Mouse (Mus musculus) lung, embryonic 14.5 days (tissue): ENCODE measurements at regions not wholly inside any gene's neighbourhood (a gene's known extent, or its start where the extent isn't known, plus 50 kb on each side); places are given as distances from the start of the nearest gene placed in this dataset.
A peak's percentile ranks its signal among the peaks of the same experiment; 100 is the strongest.

Source experiments
- ATAC-seq: fragments of 200-750 bp; cut with Nextera tagmentation; 2 replicates; pipeline ENCODE4 v1.8.0; 2017; ENCODE audit warnings: mild to moderate bottlenecking, moderate TSS enrichment, moderate library complexity; ENCODE audit not compliant: insufficient read depth
- DNase-seq: peaks from one replicate; pipeline ENCODE4 v3.0.0-alpha.2; 2015
- H3K27ac ChIP-seq: fragments of 300-500 bp; sonication (generic); 2 replicates; pipeline ENCODE4 v1.5.1; 2014; ENCODE audit warnings: low read depth, mild to moderate bottlenecking, moderate library complexity
- H3K27me3 ChIP-seq: fragments of 300-500 bp; sonication (generic); 2 replicates; pipeline ENCODE4 v1.6.1; 2014; ENCODE audit warnings: low read length, control low read depth; ENCODE audit not compliant: insufficient read depth
- H3K36me3 ChIP-seq: fragments of 300-500 bp; sonication (generic); 2 replicates; pipeline ENCODE4 v1.6.1; 2014; ENCODE audit warnings: control low read depth; ENCODE audit not compliant: insufficient read depth
- H3K4me1 ChIP-seq: fragments of 300-500 bp; sonication (generic); 2 replicates; pipeline ENCODE4 v1.6.1; 2014; ENCODE audit warnings: antibody characterized with exemption, control low read depth; ENCODE audit not compliant: insufficient read depth
- H3K4me2 ChIP-seq: fragments of 300-500 bp; sonication (generic); 2 replicates; pipeline ENCODE4 v1.6.1; 2014; ENCODE audit warnings: mild to moderate bottlenecking
- H3K4me3 ChIP-seq: fragments of 300-500 bp; sonication (generic); 2 replicates; pipeline ENCODE4 v1.5.1; 2014; ENCODE audit warnings: low read depth, low read length
- H3K9ac ChIP-seq: fragments of 300-500 bp; sonication (generic); 2 replicates; pipeline ENCODE4 v1.6.1; 2014
- H3K9me3 ChIP-seq: fragments of 300-500 bp; sonication (generic); 2 replicates; pipeline ENCODE4 v1.6.1; 2016; ENCODE audit warnings: low read depth, low read length, control low read depth
- CTCF ChIP-seq: IDR thresholded peaks from 2 replicates; pipeline ENCODE4 v1.5.1; 2016; ENCODE audit warnings: antibody characterized with exemption, low read depth
- WGBS: fragments of 180-500 bp; shearing (Covaris S2); extraction: QIAGEN DNeasy Blood & Tissue Kit; methylation state at CpG from one replicate; pipeline ENCODE4 v1.1.7; 2014; 5-methylcytosine and 5-hydroxymethylcytosine counted together

DNA sequence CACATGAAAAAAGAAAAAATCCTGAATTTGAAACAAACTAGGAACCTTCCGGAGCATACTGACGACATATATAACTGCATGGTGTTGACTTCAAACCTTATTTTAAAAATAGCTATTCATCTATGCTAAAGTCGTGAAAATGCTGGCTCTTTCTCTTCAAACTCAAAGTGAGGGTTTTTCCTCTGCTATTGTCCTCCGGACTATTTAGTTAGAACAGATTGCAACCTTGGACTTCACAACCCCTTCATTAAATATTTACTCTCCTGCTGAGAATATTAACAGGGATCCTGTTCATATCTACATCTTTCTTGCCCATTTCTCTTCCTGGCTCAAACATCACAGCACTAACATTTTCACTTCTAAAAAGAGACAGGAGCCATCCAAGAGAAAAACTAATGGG lies 84.0 kb upstream of the Commd3 start:
- H3K36me3 ChIP-seq = no peaks in the 10 kb centered on the region
- peak overlapping the region; percentile 67 for H3K4me2 ChIP-seq
- no peaks in the 10 kb centered on the region for H3K27me3 ChIP-seq
- no peaks in the 10 kb centered on the region for H3K9me3 ChIP-seq
- 0% methylated on average over 4 of the region's 4 CpGs for WGBS
- ATAC-seq = no peak
- no peak for DNase-seq
- TF ChIP-seq CTCF = no peak
- peak overlapping the region; percentile 51; the same call in 1 of the 2 replicates for H3K27ac ChIP-seq
- H3K4me1 ChIP-seq = no peaks in the 10 kb centered on the region
- peak overlapping the region; percentile 49 for H3K4me3 ChIP-seq
- peak overlapping the region; percentile 55 for H3K9ac ChIP-seq

DNA sequence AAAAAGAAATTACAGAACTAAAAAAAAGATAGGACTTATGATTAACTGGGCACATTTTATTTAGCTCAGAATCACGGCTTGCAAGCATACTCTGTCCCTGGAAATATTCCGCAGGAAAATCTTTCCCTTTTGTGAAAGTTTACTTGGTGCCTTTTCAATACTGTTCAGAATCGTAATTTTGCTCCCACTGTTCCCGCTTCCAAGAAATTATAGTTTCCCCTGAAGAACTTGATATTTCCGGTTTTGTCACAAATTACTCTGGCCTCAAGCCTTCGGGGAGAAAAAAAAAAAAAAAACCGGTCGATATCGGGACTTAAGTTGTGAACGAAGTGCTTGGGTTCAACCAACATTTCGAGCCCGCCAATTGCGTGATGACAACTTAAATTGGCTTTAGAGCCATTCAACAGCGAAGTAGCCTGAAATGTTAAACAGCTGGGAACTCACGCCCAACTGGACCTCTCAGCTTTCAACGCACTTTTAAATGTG lies 84.4 kb upstream of the Commd3 start:
- H3K36me3 ChIP-seq = no peaks in the 10 kb centered on the region
- peak overlapping the region; percentile 51 for H3K27ac ChIP-seq
- ATAC-seq = peak; percentile 5; the same call in 1 of the 2 replicates

DNA sequence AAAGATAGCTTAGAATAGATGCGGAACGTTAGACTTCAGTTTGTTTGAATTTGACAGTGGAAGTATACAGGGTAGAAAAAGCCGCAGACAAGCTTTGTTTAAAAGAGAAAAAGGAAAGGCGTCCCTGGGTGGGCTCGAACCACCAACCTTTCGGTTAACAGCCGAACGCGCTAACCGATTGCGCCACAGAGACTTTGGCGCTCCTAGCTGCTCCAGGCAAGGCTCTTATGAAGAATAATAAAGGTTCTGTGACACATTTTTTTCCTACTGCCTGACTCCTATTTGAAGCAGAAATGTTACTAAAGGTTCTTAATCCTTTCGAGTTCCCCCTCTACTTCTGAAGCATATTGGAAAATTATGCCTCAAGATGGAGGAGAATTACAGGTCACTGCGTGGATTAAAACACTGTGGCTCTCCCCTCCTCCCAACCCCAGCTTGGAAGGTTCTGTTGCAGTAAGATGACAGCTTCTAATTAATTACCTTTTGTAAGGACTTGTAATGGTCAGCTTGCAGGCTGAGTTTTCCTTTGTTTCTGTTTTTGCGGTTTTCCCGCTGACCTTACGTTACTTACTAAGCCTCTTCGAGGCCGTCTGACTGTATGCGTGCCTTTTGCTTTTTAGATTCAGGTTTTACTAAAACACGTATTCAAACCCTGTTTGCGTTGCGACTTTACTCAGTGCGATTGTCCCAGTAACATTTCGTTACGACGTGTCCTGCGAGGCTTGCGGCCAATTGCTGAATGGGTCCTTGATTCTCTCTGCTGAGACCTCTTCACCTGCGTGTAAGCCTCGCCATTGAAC lies 85.1 kb upstream of the Commd3 start:
- TF ChIP-seq CTCF = no peak
- WGBS = under 1% methylated on average over 31 of the region's 31 CpGs
- Histone ChIP-seq H3K36me3 (no peaks in the 10 kb centered on the region), H3K27ac (peak overlapping the region; percentile 51), H3K9ac (peak overlapping the region; percentile 55), H3K9me3 (no peaks in the 10 kb centered on the region), H3K4me2 (peak overlapping the region; percentile 67), H3K4me1 (no peaks in the 10 kb centered on the region), H3K4me3 (peak overlapping the region; percentile 49), H3K27me3 (no peaks in the 10 kb centered on the region)
- DNase-seq (peak; percentile 97), ATAC-seq (peak; percentile 86)

More for the DNA sequence above, 84.4 kb upstream of the Commd3 start:
- Histone ChIP-seq H3K9me3 (no peaks in the 10 kb centered on the region), H3K9ac (peak overlapping the region; percentile 55), H3K4me1 (no peaks in the 10 kb centered on the region), H3K4me2 (peak overlapping the region; percentile 67), H3K4me3 (peak overlapping the region; percentile 49), H3K27me3 (no peaks in the 10 kb centered on the region)
- TF ChIP-seq CTCF = no peak
- under 1% methylated on average over 16 of the region's 16 CpGs for WGBS
- peak; percentile 79 for DNase-seq

DNA sequence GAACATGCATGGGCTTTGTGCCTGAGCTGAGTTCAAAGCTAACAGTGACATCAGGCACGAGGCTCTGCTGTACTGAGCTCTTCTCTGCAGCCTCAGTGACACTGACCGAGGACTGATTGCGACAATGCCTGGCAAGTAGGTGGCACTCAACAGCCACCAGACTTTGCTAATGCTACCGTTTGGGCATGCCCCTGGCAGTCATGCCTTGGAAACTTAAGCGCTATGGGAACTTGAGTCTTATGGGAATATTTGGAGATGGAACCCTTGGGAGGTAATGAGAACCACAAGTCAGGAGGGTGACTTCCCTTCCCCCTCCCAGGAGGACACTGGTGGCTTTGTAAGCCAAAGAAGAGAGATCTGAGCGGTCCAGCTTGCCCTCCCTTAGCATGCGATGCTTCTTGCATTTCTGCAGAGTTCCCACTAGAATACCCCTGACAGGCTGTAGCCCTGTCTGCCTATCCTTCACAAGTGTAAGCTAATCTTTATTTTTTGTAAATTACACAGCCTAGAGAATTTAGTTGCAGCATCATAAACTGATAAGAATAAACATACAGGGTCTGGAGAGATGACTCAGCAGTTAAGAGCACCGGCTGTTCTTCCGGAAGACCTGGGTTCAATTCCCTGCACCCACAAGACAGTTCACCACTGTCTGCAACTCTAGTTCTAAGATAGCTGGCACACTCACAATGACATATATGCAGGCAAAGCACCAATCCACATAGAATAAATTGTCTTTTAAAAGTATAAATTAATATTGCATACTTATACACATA lies 86.4 kb upstream of the Commd3 start:
- Histone ChIP-seq H3K27me3 (no peaks in the 10 kb centered on the region), H3K36me3 (no peaks in the 10 kb centered on the region), H3K4me1 (no peaks in the 10 kb centered on the region), H3K4me2 (no peak overlapping the region), H3K27ac (no peak overlapping the region), H3K9me3 (no peaks in the 10 kb centered on the region), H3K4me3 (no peak overlapping the region), H3K9ac (no peak overlapping the region)
- no peak for TF ChIP-seq CTCF
- no peak for DNase-seq
- WGBS = 46% methylated on average over 9 of the region's 9 CpGs
- no peak; the same call in 1 of the 2 replicates for ATAC-seq

DNA sequence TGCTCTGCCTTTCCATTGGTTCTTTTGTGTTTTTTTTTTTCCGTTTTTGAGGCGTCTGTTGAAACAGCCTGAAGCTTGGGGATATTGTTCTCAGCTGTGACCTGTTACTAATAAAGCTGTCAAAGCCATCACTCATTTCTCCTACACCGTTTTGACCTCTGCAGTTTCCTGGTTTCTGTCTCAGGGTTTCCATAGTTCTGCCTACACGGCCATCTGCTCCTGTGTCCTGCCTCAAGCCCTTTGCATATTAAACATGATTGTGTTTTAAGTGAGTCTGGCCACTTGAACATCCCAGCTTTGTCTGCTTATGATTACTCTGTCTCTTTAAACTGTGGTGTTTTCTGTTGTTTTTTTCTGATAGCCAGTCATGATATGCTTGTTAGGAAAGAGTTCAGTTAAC lies 114.1 kb upstream of the Commd3 start:
- no peaks in the 10 kb centered on the region for H3K27me3 ChIP-seq
- no peak for TF ChIP-seq CTCF
- H3K9me3 ChIP-seq = no peaks in the 10 kb centered on the region
- no peaks in the 10 kb centered on the region for H3K4me1 ChIP-seq
- no peak overlapping the region for H3K4me2 ChIP-seq
- 51% methylated on average over 4 of the region's 4 CpGs for WGBS
- H3K9ac ChIP-seq = no peak overlapping the region
- H3K4me3 ChIP-seq = no peak overlapping the region
- no peaks in the 10 kb centered on the region for H3K36me3 ChIP-seq
- no peak overlapping the region for H3K27ac ChIP-seq
- DNase-seq (no peak), ATAC-seq (no peak)

DNA sequence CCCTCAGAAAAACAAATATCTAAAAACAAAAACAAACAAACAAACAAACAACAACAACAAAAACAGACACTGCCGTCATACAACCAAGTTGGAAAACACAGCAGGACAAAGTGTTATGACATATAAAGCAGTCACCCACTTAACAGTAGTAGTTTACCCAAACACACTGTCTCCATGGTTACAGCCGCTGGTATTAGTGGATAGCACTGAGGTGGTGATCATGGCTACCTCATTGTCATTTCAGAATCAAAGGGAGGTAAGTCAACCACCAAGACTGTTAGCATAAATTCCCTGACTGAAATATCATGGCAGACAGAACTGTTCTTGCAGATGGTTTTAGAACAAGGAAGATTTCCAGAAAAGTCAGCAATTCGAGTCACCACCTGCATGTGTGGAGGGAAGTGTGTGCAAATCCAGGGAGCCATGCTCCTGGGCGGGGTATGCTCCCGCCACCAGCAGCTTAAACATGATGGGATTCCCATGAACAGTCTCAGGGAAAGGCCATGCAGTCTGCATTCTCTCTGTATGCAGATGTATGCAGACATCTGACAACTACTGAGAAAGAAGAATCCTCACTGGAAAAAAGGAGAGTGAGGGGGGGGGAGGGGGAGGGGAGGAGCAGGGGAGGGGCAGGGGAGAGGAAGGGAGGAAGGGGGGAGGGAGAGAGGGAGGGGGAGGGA lies 124.1 kb upstream of the Commd3 start:
- DNase-seq = peak; percentile 4
- no peak overlapping the region for H3K4me3 ChIP-seq
- no peak overlapping the region for H3K27ac ChIP-seq
- H3K9me3 ChIP-seq = no peaks in the 10 kb centered on the region
- H3K4me1 ChIP-seq = no peaks in the 10 kb centered on the region
- WGBS = 55% methylated on average over 5 of the region's 5 CpGs
- H3K36me3 ChIP-seq = no peaks in the 10 kb centered on the region
- TF ChIP-seq CTCF = no peak
- no peak for ATAC-seq
- no peak overlapping the region for H3K4me2 ChIP-seq
- no peak overlapping the region for H3K9ac ChIP-seq
- no peaks in the 10 kb centered on the region for H3K27me3 ChIP-seq
